Mouse (Mus musculus): ENCODE results near the gene Abcg4.

DNA sequence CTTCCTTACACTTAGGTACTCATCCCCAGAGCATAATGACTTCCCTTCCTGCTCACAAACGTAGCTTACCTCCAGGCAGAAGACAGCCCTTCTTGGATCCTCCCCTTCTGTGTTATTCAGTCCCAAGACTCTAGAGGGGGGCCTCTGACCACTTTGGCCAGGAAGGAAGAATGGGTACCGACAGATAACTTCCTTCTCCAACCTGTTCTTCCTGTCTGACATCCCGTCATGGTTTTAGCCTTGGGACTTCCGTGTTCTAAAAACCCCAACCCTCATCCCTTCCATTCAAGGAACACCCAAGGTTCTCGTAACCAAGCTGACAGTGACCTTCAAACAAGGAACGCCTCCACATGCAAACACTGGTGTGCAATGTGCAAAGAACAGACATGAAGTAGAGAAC lies 20.0 kb downstream of the Abcg4 start, which contains the start of gene Nlrx1:
- TF ChIP-seq POLR2A (IDR thresholded peaks at IDR 0.05; ENCODE audit: borderline replicate concordance, extremely low read depth, low read depth, low read length), result no peak
- TF ChIP-seq CTCF (IDR thresholded peaks at IDR 0.05; ENCODE audit: insufficient read depth, low read length), result no peak
